Comparison of ENCODE assay signal across 8 mouse cellular contexts in genomic region chr2:67566566-67566965, GRCm38 (mm10). TPM values are rescaled to one million over a fixed set of nuclear protein-coding genes. Genes with fewer than 3 reads are reported as not detected.
DNase-seq lines count a peak whose midpoint lies in the region; ATAC-seq lines count a peak whose summit lies in the region.

No protein-coding gene starts in this region.

- peak overlapping the region; percentile 70 for H3K4me3 ChIP-seq in kidney, embryonic 16.5 days (ENCODE audit: low read length)
- H3K4me3 ChIP-seq in forebrain, embryonic 10.5 days = peak overlapping the region; percentile 79
- peak overlapping the region; percentile 74 for H3K4me3 ChIP-seq in limb, embryonic 12.5 days (replicated peaks)
- peak overlapping the region; percentile 74 for H3K4me3 ChIP-seq in stomach, embryonic 16.5 days (replicated peaks; ENCODE audit: low read length)

- 0 out of 2 replicates have a peak, but pooled peaks have one; percentile 16 for ATAC-seq in kidney, embryonic 16.5 days (ENCODE audit: low FRiP score, low TSS enrichment)
- no peak for ATAC-seq in limb, embryonic 12.5 days (ENCODE audit: insufficient number of reproducible peaks, insufficient read depth, low FRiP score, low TSS enrichment, low read depth)
- ATAC-seq in stomach, embryonic 16.5 days (ENCODE audit: insufficient read depth, low FRiP score) = no peak

- no peaks in the 10 kb centered on the region for H3K36me3 ChIP-seq in kidney, embryonic 16.5 days (ENCODE audit: insufficient read depth, low read length)
- H3K36me3 ChIP-seq in forebrain, embryonic 10.5 days (replicated peaks) = no peaks in the 10 kb centered on the region
- H3K36me3 ChIP-seq in limb, embryonic 12.5 days = no peaks in the 10 kb centered on the region
- H3K36me3 ChIP-seq in stomach, embryonic 16.5 days (ENCODE audit: control insufficient read depth, insufficient read depth, low read length) = no peaks in the 10 kb centered on the region

- H3K9ac ChIP-seq in kidney, embryonic 16.5 days (replicated peaks; ENCODE audit: low read length) = peak overlapping the region; percentile 71
- H3K9ac ChIP-seq in limb, embryonic 12.5 days (replicated peaks) = peak overlapping the region; percentile 70; the same call in 1 of the 2 replicates
- H3K9ac ChIP-seq in stomach, embryonic 16.5 days (ENCODE audit: low read length) = peak overlapping the region; percentile 73

- H3K27ac ChIP-seq in kidney, embryonic 16.5 days (ENCODE audit: low read length) = no peak overlapping the region
- H3K27ac ChIP-seq in forebrain, embryonic 10.5 days = peak overlapping the region; percentile 89
- H3K27ac ChIP-seq in limb, embryonic 12.5 days = no peak overlapping the region
- H3K27ac ChIP-seq in stomach, embryonic 16.5 days (ENCODE audit: low read length) = no peak overlapping the region

- H3K9me3 ChIP-seq in kidney, embryonic 16.5 days (ENCODE audit: low read length) = no peaks in the 10 kb centered on the region
- no peaks in the 10 kb centered on the region for H3K9me3 ChIP-seq in forebrain, embryonic 10.5 days
- H3K9me3 ChIP-seq in limb, embryonic 12.5 days = no peaks in the 10 kb centered on the region
- no peaks in the 10 kb centered on the region for H3K9me3 ChIP-seq in stomach, embryonic 16.5 days (replicated peaks; ENCODE audit: control insufficient read depth, low read length)

- H3K27me3 ChIP-seq in kidney, embryonic 16.5 days (ENCODE audit: insufficient read depth, low read length) = peaks cover 8% of the 10 kb centered on the region; the same call in 1 of the 2 replicates
- H3K27me3 ChIP-seq in forebrain, embryonic 10.5 days (ENCODE audit: poor library complexity, severe bottlenecking) = peaks cover 10% of the 10 kb centered on the region; the same call in 1 of the 2 replicates
- peaks cover 14% of the 10 kb centered on the region; the same call in 1 of the 2 replicates for H3K27me3 ChIP-seq in limb, embryonic 12.5 days
- 0 out of 2 replicates have a peak, but pooled peaks cover 3% of the 10 kb centered on the region for H3K27me3 ChIP-seq in stomach, embryonic 16.5 days (ENCODE audit: control insufficient read depth, insufficient read depth, low read length)

- no peak for DNase-seq in kidney, adult 9 months
- DNase-seq in MN1 (ENCODE audit: low spot score) = peak; percentile 24
- DNase-seq in forebrain, embryonic 10.5 days (ENCODE audit: extremely low spot score, low spot score) = peak; percentile 15
- DNase-seq in ovary, adult 18-20 months (ENCODE audit: low spot score) = no peak
- DNase-seq in spleen, adult 12 weeks (ENCODE audit: low spot score) = no peak

- WGBS in kidney, embryonic 16.5 days = under 1% methylated on average over 12 of the region's 12 CpGs
- WGBS in forebrain, embryonic 10.5 days = 2% methylated on average over 12 of the region's 12 CpGs
- WGBS in limb, embryonic 12.5 days = 3% methylated on average over 12 of the region's 12 CpGs
- 3% methylated on average over 12 of the region's 12 CpGs for WGBS in stomach, embryonic 16.5 days

- peaks cover 17% of the 10 kb centered on the region for H3K4me1 ChIP-seq in kidney, embryonic 16.5 days (ENCODE audit: insufficient read depth, low read length)
- H3K4me1 ChIP-seq in forebrain, embryonic 10.5 days = peaks cover 24% of the 10 kb centered on the region
- H3K4me1 ChIP-seq in limb, embryonic 12.5 days (replicated peaks) = peaks cover 5% of the 10 kb centered on the region
- peaks cover 5% of the 10 kb centered on the region for H3K4me1 ChIP-seq in stomach, embryonic 16.5 days (ENCODE audit: control insufficient read depth, insufficient read depth, low read length)

- peak overlapping the region; percentile 92 for H3K4me2 ChIP-seq in kidney, embryonic 16.5 days (replicated peaks; ENCODE audit: low read depth, low read length)
- H3K4me2 ChIP-seq in limb, embryonic 12.5 days = peak overlapping the region; percentile 87
- H3K4me2 ChIP-seq in stomach, embryonic 16.5 days (ENCODE audit: low read depth, low read length) = peak overlapping the region; percentile 93

RNA-seq across cellular contexts. Expression of gene B3galt1, which starts 0.9 kb away (rescaled TPM):
- polyA plus RNA-seq in kidney, embryonic 16.5 days (2015; fragmentation: Nextera tagmentation; extraction: Ambion mirVana) = 4.9 and 7.4 TPM in 2 replicates
- 5.9 and 7.4 TPM in 2 replicates for polyA plus RNA-seq in forebrain, embryonic 10.5 days (2016; fragmentation: Nextera tagmentation; extraction: Ambion mirVana)
- 9.2 and 10.1 TPM in 2 replicates for polyA plus RNA-seq in limb, embryonic 12.5 days (2016; fragmentation: Nextera tagmentation; extraction: Ambion mirVana)
- polyA plus RNA-seq in stomach, embryonic 16.5 days (2015; fragmentation: Nextera tagmentation; extraction: Ambion mirVana) = 3.9 and 4.3 TPM in 2 replicates

Comparison
In these comparisons a context has a peak if more than half of its experiments do, and no peak if none do; other contexts are left out.
1. DNase-seq: peak in MN1 (single experiment) and forebrain, embryonic 10.5 days (single experiment); none in kidney, adult 9 months (single experiment), ovary, adult 18-20 months (single experiment) and spleen, adult 12 weeks (single experiment).
2. Peak in every context shown above with its lines, with median percentiles within 50 percentile points of each other: H3K4me2 ChIP-seq, H3K4me3 ChIP-seq and H3K9ac ChIP-seq.